16 mouse cellular contexts compared by ENCODE assay signal in the genomic region with DNA sequence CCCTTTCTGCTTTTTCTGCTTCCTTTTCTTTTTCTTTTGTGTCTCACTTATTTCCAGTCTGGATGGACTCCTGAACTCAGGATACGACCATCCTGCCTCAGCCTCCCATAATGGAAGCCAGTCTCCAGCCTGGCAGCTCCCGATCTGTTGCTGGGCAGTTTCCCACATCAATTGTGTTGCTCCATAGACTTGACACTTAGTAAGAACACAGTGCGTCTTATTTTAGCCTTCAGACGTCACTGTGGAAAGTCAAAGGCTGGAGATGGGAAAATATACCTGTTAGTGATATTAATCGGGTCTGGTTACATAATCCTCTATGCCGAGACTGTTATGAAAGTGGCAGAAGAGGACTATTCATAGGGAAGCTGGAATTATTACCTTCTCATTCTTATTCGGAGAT. TPM values are rescaled to one million over a fixed set of nuclear protein-coding genes. Genes with fewer than 3 reads are reported as not detected.
A peak's percentile ranks its signal among the peaks of the same experiment; 100 is the strongest.
DNase-seq lines count a peak whose midpoint lies in the region; ATAC-seq lines count a peak whose summit lies in the region.
"Had no signal": no experiment of that assay in that cellular context is flagged by ENCODE, and none has a peak within 500 bp of the region (broad histone marks: within the 10 kb centered on the region; RNA-seq: fewer than 3 reads in every experiment).

No protein-coding gene starts in this region.

- peaks cover 51% of the 10 kb centered on the region for H3K4me1 ChIP-seq in hindbrain, embryonic 15.5 days (replicated peaks)
- H3K4me1 ChIP-seq in hindbrain, embryonic 16.5 days (ENCODE audit: control insufficient read depth, insufficient read depth, low read depth, low read length): peaks cover 32% of the 10 kb centered on the region
- H3K4me1 ChIP-seq in brown adipose tissue, adult 24 weeks (ENCODE audit: control insufficient read depth, insufficient read depth, insufficient read length, low read length): peaks cover 27% of the 10 kb centered on the region

- H3K9ac ChIP-seq in hindbrain, embryonic 15.5 days: no peak overlapping the region
- H3K9ac ChIP-seq in hindbrain, embryonic 16.5 days (ENCODE audit: low read depth, low read length): no peak overlapping the region
- H3K9ac ChIP-seq: limb, embryonic 15.5 days; liver, embryonic 15.5 days had no signal

- no peak for ATAC-seq in hindbrain, embryonic 15.5 days (ENCODE audit: low FRiP score, low read depth)
- ATAC-seq in hindbrain, embryonic 16.5 days: no peak
- ATAC-seq: forebrain, embryonic 13.5 days; hindbrain, postnatal 0 days had no signal

- no peaks in the 10 kb centered on the region for H3K36me3 ChIP-seq in hindbrain, embryonic 15.5 days
- no peaks in the 10 kb centered on the region for H3K36me3 ChIP-seq in hindbrain, embryonic 16.5 days (ENCODE audit: control insufficient read depth, insufficient read depth, low read length)
- H3K36me3 ChIP-seq: limb, embryonic 15.5 days; liver, embryonic 15.5 days had no signal

- no peak overlapping the region for H3K4me3 ChIP-seq in hindbrain, embryonic 15.5 days
- H3K4me3 ChIP-seq in hindbrain, embryonic 16.5 days (ENCODE audit: low read length): no peak overlapping the region
- no peak overlapping the region for H3K4me3 ChIP-seq in brown adipose tissue, adult 24 weeks (ENCODE audit: insufficient read depth, low read depth, low read length)
- H3K4me3 ChIP-seq: limb, embryonic 15.5 days; liver, embryonic 15.5 days had no signal

- 79% methylated on average over 7 of the region's 7 CpGs for WGBS in hindbrain, embryonic 15.5 days
- WGBS in hindbrain, embryonic 16.5 days: 83% methylated on average over 7 of the region's 7 CpGs

- DNase-seq in cerebellum, adult 9-10 months: peak; percentile 71
- DNase-seq in cerebellum, postnatal 4 days (ENCODE audit: low spot score in 2 of 2): no peak
- peak; percentile 61 for DNase-seq in adipocyte (ENCODE audit: low spot score)
- no peak for DNase-seq in spleen, adult 18-20 months
- DNase-seq: cerebellum, postnatal 36 days; gastrocnemius, postnatal 25 days; kidney, adult 11 months; layer of hippocampus, postnatal 36 days; thymus, postnatal 14 days had no signal

- H3K4me2 ChIP-seq in hindbrain, embryonic 15.5 days: peak overlapping the region; percentile 57
- no peak overlapping the region for H3K4me2 ChIP-seq in hindbrain, embryonic 16.5 days (ENCODE audit: low read length)
- H3K4me2 ChIP-seq: limb, embryonic 15.5 days; liver, embryonic 15.5 days had no signal

- H3K27ac ChIP-seq in hindbrain, embryonic 15.5 days (replicated peaks): no peak overlapping the region
- H3K27ac ChIP-seq in hindbrain, embryonic 16.5 days (ENCODE audit: low read depth, low read length): no peak overlapping the region
- H3K27ac ChIP-seq in brown adipose tissue, adult 24 weeks (replicated peaks; ENCODE audit: low read depth, low read length): peak overlapping the region; percentile 58
- H3K27ac ChIP-seq: forebrain, embryonic 13.5 days; limb, embryonic 15.5 days; liver, embryonic 15.5 days had no signal

- H3K27me3 ChIP-seq in hindbrain, embryonic 15.5 days: no peaks in the 10 kb centered on the region
- no peaks in the 10 kb centered on the region for H3K27me3 ChIP-seq in hindbrain, embryonic 16.5 days (replicated peaks; ENCODE audit: control insufficient read depth, insufficient read depth, low read length)
- H3K27me3 ChIP-seq: forebrain, embryonic 13.5 days; limb, embryonic 15.5 days; liver, embryonic 15.5 days had no signal

- H3K9me3 ChIP-seq in hindbrain, embryonic 15.5 days: no peaks in the 10 kb centered on the region
- no peaks in the 10 kb centered on the region for H3K9me3 ChIP-seq in hindbrain, embryonic 16.5 days (ENCODE audit: control insufficient read depth, low read length)
- H3K9me3 ChIP-seq: forebrain, embryonic 13.5 days; limb, embryonic 15.5 days; liver, embryonic 15.5 days had no signal

RNA-seq across cellular contexts. Expression of gene Fam214a, which starts 26.2 kb away (rescaled TPM):
- 22.7 and 23.6 TPM in 2 replicates for polyA plus RNA-seq in hindbrain, embryonic 15.5 days (2015; fragmentation: Nextera tagmentation; extraction: Ambion mirVana)
- polyA plus RNA-seq in hindbrain, embryonic 16.5 days (2015; fragmentation: Nextera tagmentation; extraction: Ambion mirVana): 20.5 and 22.3 TPM in 2 replicates
- polyA plus RNA-seq in brown adipose tissue, adult 24 weeks (2012; ENCODE audit: insufficient read depth, insufficient read length, missing spikeins): 29.9 and 41.0 TPM in 2 replicates

RNA-seq across cellular contexts. Expression of gene Arpp19, which starts 58.5 kb away (rescaled TPM):
- 197 and 204 TPM in 2 replicates for polyA plus RNA-seq in hindbrain, embryonic 15.5 days (2015; fragmentation: Nextera tagmentation; extraction: Ambion mirVana)
- 197 and 208 TPM in 2 replicates for polyA plus RNA-seq in hindbrain, embryonic 16.5 days (2015; fragmentation: Nextera tagmentation; extraction: Ambion mirVana)
- 221 and 237 TPM in 2 replicates for polyA plus RNA-seq in brown adipose tissue, adult 24 weeks (2012; ENCODE audit: insufficient read depth, insufficient read length, missing spikeins)

Comparison
In these comparisons a context has a peak if more than half of its experiments do, and no peak if none do; other contexts are left out.
1. DNase-seq: peak in cerebellum, adult 9-10 months (single experiment) and adipocyte (single experiment); none in cerebellum, postnatal 4 days (0 of 2) and spleen, adult 18-20 months (0 of 2).